Mouse (Mus musculus): ENCODE results near the gene Gpr15. TPM values are rescaled to one million over a fixed set of nuclear protein-coding genes. Genes with fewer than 3 reads are reported as not detected.

The Gpr15 gene
- polyA plus RNA-seq, 1 experiment from 2014 or later, result not detected

DNA sequence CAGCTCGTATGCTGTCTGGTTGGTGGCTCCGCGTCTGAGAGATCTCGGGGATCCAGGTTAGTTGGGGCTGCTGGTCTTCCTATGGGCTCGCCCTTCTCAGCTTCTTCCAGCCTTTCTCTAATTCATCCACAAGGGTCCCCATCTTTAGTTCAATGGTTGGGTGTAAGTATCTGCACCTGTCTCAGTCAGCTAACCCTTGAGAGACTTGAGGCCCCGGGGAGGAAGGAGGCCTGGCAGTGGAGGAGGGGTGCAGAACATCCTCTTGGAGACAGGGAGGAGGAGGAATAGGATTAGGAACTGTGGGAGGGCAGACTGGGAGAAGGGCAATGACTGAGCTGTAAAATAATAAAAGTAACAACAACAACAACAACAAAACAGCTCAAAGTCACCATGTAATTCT, 18.7 kb downstream of the Gpr15 start:
- Histone ChIP-seq H3K9me3 (replicated peaks) (no peaks in the 10 kb centered on the region), H3K9ac (no peak overlapping the region), H3K36me3 (no peaks in the 10 kb centered on the region), H3K4me2 (no peak overlapping the region), H3K27ac (no peak overlapping the region), H3K27me3 (replicated peaks) (peaks cover 6% of the 10 kb centered on the region), H3K4me3 (no peak overlapping the region), H3K4me1 (0 out of 2 replicates have a peak, but pooled peaks cover 5% of the 10 kb centered on the region)
- WGBS (ENCODE audit: insufficient replicate concordance), result 64% methylated on average over 6 of the region's 6 CpGs
- ATAC-seq, result no peak

DNA sequence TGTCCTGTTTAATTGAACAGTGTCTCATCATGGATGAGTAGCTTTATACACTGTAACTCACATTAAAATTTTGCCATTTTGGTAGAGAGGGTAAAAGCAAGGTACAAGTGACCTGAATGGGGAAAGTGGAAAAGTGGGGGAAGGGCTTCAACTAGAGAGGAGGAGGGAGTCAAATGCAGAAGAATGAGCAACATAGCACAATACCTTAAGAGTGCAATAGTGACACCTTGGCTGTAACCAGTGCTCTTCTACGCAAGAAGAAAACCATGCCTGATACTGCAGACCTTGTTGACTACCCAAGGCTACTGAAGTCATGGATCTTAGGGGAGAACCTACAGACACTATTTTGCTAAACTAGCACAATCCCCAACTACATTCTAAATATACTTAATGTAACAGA, 21.6 kb downstream of the Gpr15 start:
- no peak overlapping the region for H3K4me2 ChIP-seq
- WGBS (ENCODE audit: insufficient replicate concordance), result 83% methylated on average over 1 of the region's 1 CpGs
- H3K4me3 ChIP-seq, result no peak overlapping the region
- H3K9me3 ChIP-seq (replicated peaks), result no peaks in the 10 kb centered on the region
- H3K36me3 ChIP-seq, result no peaks in the 10 kb centered on the region
- no peaks in the 10 kb centered on the region for H3K4me1 ChIP-seq
- no peak overlapping the region for H3K9ac ChIP-seq
- no peaks in the 10 kb centered on the region; the same call in 1 of the 2 replicates for H3K27me3 ChIP-seq (replicated peaks)
- no peak overlapping the region for H3K27ac ChIP-seq
- no peak for ATAC-seq

DNA sequence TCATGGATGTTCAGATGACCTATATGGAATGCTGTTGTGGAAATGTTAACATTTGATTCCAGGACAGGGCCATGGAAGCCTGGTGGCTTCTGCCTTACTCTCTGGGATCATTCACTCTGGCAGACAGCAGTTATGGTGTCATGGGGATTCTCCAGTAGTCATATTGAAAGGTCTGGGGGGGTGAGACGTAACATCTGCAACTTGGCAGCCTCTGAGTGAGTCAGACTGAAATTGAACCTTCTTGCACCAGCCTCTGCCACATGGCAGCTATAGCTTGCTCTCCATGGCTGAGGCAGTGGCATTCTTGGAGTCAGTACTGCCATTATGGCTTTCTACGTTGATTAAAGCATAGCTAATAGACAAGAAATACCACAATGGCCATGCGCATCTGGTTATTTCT, 22.1 kb downstream of the Gpr15 start:
- no peaks in the 10 kb centered on the region for H3K4me1 ChIP-seq
- H3K9ac ChIP-seq, result no peak overlapping the region
- no peak overlapping the region for H3K4me3 ChIP-seq
- H3K9me3 ChIP-seq (replicated peaks), result no peaks in the 10 kb centered on the region
- H3K27me3 ChIP-seq (replicated peaks), result no peaks in the 10 kb centered on the region; the same call in 1 of the 2 replicates
- whole genome bisulfite sequencing (ENCODE audit: insufficient replicate concordance), result 80% methylated on average over 3 of the region's 3 CpGs
- H3K27ac ChIP-seq, result no peak overlapping the region
- H3K4me2 ChIP-seq, result no peak overlapping the region
- ATAC-seq, result no peak
- H3K36me3 ChIP-seq, result no peaks in the 10 kb centered on the region

GRCm38 (mm10) chr16:58694091-58694490, 24.8 kb downstream of the Gpr15 start:
- Histone ChIP-seq H3K27ac (no peak overlapping the region), H3K4me3 (no peak overlapping the region), H3K9ac (no peak overlapping the region), H3K9me3 (replicated peaks) (no peaks in the 10 kb centered on the region), H3K4me1 (no peaks in the 10 kb centered on the region), H3K36me3 (no peaks in the 10 kb centered on the region), H3K4me2 (no peak overlapping the region), H3K27me3 (replicated peaks) (no peaks in the 10 kb centered on the region)
- ATAC-seq, result no peak
- WGBS (ENCODE audit: insufficient replicate concordance), result 73% methylated on average over 5 of the region's 5 CpGs

GRCm38 (mm10) chr16:58690322-58690732, 28.5 kb downstream of the Gpr15 start:
- H3K27ac ChIP-seq, result no peak overlapping the region
- peaks cover 10% of the 10 kb centered on the region for H3K4me1 ChIP-seq
- H3K9ac ChIP-seq, result no peak overlapping the region
- no peak overlapping the region for H3K4me3 ChIP-seq
- H3K9me3 ChIP-seq (replicated peaks), result no peaks in the 10 kb centered on the region
- no peak for ATAC-seq
- H3K27me3 ChIP-seq (replicated peaks), result no peaks in the 10 kb centered on the region
- 56% methylated on average over 5 of the region's 5 CpGs for WGBS (ENCODE audit: insufficient replicate concordance)
- no peaks in the 10 kb centered on the region for H3K36me3 ChIP-seq
- H3K4me2 ChIP-seq, result no peak overlapping the region

DNA sequence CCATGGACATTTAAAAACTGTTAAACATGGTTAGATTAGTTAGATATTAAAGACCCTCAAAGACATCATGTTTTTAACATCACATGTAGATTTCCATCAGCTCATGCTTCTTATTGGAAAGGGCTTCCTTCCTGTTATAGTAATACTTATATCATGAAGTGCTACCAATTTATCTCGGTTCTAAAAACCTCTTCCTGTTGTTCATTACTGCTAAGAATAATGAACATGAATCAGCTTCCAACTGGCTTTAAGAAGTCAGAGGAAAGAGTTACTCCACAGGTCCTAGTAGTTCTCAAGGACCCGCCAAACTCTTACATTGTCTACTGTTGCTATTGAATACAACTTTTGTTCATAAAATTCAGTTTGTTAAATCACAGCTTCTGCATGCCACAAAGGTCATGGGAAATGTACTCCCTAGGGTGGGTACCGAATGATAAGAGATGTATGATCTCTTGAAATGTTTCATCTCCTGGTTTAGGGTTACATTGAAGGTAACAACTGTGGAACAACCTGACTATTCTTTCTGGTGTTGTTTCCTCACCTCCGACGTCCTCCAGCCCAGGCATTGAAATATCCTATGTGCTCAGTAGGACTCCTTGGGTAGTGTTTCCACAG, 29.2 kb downstream of the Gpr15 start:
- no peaks in the 10 kb centered on the region for H3K36me3 ChIP-seq
- H3K4me3 ChIP-seq, result no peak overlapping the region
- H3K4me2 ChIP-seq, result no peak overlapping the region
- no peak overlapping the region for H3K27ac ChIP-seq
- H3K9ac ChIP-seq, result no peak overlapping the region
- H3K9me3 ChIP-seq (replicated peaks), result no peaks in the 10 kb centered on the region
- peaks cover 10% of the 10 kb centered on the region for H3K4me1 ChIP-seq
- WGBS (ENCODE audit: insufficient replicate concordance), result 60% methylated on average over 5 of the region's 5 CpGs
- no peaks in the 10 kb centered on the region for H3K27me3 ChIP-seq (replicated peaks)
- ATAC-seq, result no peak

- no peak overlapping the region for H3K4me2 ChIP-seq
These were observed 30.3 kb downstream of the Gpr15 start for GRCm38 (mm10) chr16:58688534-58688933.

DNA sequence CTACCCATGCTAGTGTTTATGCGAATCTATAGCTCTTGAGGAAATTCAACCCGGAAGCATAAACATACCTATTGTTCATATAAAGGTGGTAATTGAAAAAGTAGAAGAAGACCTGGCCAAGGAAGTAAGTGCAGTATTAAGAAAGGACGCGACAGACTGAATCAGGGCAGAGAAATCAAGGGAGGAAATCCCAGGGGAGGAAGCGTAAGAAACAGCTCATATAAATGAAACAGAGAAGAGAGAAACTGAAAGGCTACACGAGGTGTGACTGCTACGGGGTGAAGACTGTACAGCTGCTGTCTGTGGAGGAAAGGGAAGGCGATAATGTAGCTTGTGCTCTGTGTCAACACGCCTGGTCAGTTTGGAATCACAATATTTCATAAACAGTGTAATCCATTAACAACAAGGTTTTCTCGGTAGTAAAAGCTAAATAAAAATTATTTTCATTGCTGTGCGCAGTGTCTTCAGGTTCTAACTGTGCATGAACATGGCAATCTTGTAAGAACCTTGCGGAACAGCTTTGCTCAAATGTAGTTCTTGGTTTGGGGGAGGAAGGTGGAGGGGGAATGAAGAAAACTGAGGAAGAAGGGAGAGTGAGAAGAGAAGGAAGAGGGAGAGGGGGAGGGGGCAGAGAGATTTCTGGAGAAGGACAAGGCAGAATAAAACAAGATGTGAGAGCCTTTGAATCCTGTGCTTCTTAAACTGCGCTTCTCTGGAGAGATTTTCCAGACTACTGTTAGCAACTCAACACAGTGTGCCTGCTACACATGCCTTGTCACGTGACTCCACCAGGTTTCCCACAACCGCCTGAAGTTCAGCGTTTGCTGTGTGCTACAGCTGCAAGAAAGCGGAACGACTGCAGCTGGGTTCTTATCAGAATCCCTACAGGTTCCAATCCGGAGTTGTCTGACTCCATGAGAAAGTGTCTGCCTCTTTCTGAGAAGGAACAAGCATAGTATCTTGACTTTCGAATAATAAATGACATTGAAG, 33.0 kb downstream of the Gpr15 start:
- H3K9me3 ChIP-seq (replicated peaks), result no peaks in the 10 kb centered on the region
- peaks cover 23% of the 10 kb centered on the region for H3K36me3 ChIP-seq
- no peak for ATAC-seq
- WGBS (ENCODE audit: insufficient replicate concordance), result 58% methylated on average over 20 of the region's 20 CpGs
- no peak overlapping the region for H3K9ac ChIP-seq
- no peak overlapping the region for H3K4me3 ChIP-seq
- H3K27me3 ChIP-seq (replicated peaks), result no peaks in the 10 kb centered on the region
- peak overlapping the region; percentile 10; the same call in 1 of the 2 replicates for H3K4me2 ChIP-seq
- peaks cover 16% of the 10 kb centered on the region for H3K4me1 ChIP-seq
- no peak overlapping the region for H3K27ac ChIP-seq

More at GRCm38 (mm10) chr16:58688534-58688933, 30.3 kb downstream of the Gpr15 start:
- H3K9me3 ChIP-seq (replicated peaks), result no peaks in the 10 kb centered on the region
- no peak overlapping the region for H3K9ac ChIP-seq
- no peak overlapping the region for H3K27ac ChIP-seq
- no peak for ATAC-seq
- WGBS (ENCODE audit: insufficient replicate concordance), result 78% methylated on average over 1 of the region's 1 CpGs
- no peaks in the 10 kb centered on the region for H3K27me3 ChIP-seq (replicated peaks)
- H3K36me3 ChIP-seq, result no peaks in the 10 kb centered on the region
- H3K4me1 ChIP-seq, result peaks cover 10% of the 10 kb centered on the region
- H3K4me3 ChIP-seq, result no peak overlapping the region

DNA sequence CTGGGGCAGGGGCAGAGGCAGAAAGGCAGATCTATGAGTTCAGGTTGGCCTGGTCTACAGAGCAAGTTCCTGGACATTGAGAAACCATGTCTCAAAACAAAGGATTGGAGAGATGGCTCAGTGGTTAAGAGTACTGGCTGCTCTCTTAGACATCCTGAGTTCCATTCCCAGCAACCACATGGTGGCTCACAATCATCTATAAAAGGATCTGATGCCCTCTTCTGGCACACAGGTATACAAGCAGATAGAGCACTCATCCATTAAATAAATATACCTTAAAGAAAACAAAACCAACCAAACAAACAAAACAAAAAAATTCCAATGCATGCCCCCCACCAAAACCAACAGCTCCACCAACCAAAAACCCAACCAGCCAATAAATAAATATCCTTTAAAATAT, 34.3 kb downstream of the Gpr15 start:
- Histone ChIP-seq H3K36me3 (peaks cover 33% of the 10 kb centered on the region), H3K9ac (no peak overlapping the region), H3K27ac (peak overlapping the region; percentile 30), H3K27me3 (replicated peaks) (no peaks in the 10 kb centered on the region), H3K4me3 (no peak overlapping the region), H3K4me2 (no peak overlapping the region), H3K4me1 (peaks cover 20% of the 10 kb centered on the region), H3K9me3 (replicated peaks) (no peaks in the 10 kb centered on the region)
- ATAC-seq, result peak; percentile 49; the same call in 1 of the 2 replicates

DNA sequence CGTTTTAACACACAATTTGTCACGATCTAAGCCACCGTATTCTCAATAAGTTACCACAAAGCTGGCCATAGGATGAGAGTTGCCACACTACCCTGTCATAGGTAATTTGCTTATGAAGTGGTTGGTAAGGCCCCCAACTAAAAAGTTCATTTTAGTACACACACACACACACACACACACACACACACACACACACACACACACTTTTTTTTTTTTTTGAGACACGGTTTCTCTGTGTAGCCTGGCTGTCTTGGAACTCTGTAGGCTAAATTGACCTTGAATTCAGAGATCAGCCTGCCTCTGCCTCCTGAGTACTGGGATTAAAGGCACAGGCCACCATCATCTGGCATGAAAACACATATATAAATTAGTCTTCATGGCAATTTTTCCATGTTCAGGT, 35.0 kb downstream of the Gpr15 start:
- H3K27ac ChIP-seq, result peak overlapping the region; percentile 30
- H3K27me3 ChIP-seq (replicated peaks), result no peaks in the 10 kb centered on the region
- no peak for ATAC-seq
- WGBS (ENCODE audit: insufficient replicate concordance), result 92% methylated on average over 4 of the region's 4 CpGs
- H3K9me3 ChIP-seq (replicated peaks), result no peaks in the 10 kb centered on the region
- H3K9ac ChIP-seq, result no peak overlapping the region
- H3K4me1 ChIP-seq, result peaks cover 23% of the 10 kb centered on the region
- no peak overlapping the region for H3K4me3 ChIP-seq
- H3K36me3 ChIP-seq, result peaks cover 36% of the 10 kb centered on the region
- H3K4me2 ChIP-seq, result no peak overlapping the region

- peaks cover 32% of the 10 kb centered on the region for H3K4me1 ChIP-seq
- H3K9ac ChIP-seq, result no peak overlapping the region
- no peaks in the 10 kb centered on the region for H3K9me3 ChIP-seq (replicated peaks)
- ATAC-seq, result no peak
- peak overlapping the region; percentile 30 for H3K27ac ChIP-seq
- H3K4me2 ChIP-seq, result no peak overlapping the region
- WGBS (ENCODE audit: insufficient replicate concordance), result 83% methylated on average over 7 of the region's 7 CpGs
- H3K36me3 ChIP-seq, result peaks cover 47% of the 10 kb centered on the region
- H3K4me3 ChIP-seq, result no peak overlapping the region
- H3K27me3 ChIP-seq (replicated peaks), result no peaks in the 10 kb centered on the region
These were observed 36.0 kb downstream of the Gpr15 start for GRCm38 (mm10) chr16:58682870-58683269.

DNA sequence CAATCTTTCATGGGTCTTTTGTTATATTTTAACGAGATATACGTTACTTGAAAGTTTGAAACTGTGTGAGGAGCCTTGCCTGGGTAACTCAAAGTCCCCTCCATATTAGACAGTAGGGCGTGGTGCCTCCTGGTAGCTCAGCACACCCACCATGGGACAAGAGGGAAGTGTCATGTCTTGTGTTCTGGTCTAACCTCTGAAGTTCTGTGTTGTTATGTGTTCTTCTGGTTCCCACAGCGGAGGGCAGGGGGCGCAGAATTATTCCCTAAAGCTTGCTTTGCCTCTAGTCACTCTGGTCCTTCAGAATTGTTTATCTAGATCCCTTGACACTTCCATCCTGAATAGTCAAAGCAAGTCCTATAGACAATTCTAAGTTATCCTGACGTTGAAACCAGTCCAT, 36.8 kb downstream of the Gpr15 start:
- Histone ChIP-seq H3K27ac (peak overlapping the region; percentile 55), H3K9ac (no peak overlapping the region), H3K4me2 (no peak overlapping the region), H3K9me3 (replicated peaks) (no peaks in the 10 kb centered on the region), H3K36me3 (peaks cover 55% of the 10 kb centered on the region), H3K27me3 (replicated peaks) (no peaks in the 10 kb centered on the region), H3K4me1 (peaks cover 40% of the 10 kb centered on the region), H3K4me3 (no peak overlapping the region)
- WGBS (ENCODE audit: insufficient replicate concordance), result 83% methylated on average over 6 of the region's 6 CpGs
- peak; percentile 45 for ATAC-seq

All from liver, embryonic 12.5 days (tissue).